Mouse (Mus musculus) lung, adult 2 months (tissue): ENCODE measurements at regions not wholly inside any gene's neighbourhood (a gene's known extent, or its start where the extent isn't known, plus 50 kb on each side); places are given as distances from the start of the nearest gene placed in this dataset.

Experiments
- DNase-seq: peaks from one replicate; pipeline ENCODE4 v3.0.0; 2022
- H3K4me1 ChIP-seq: fragments of 200-500 bp; 2 replicates; pipeline ENCODE4 v1.6.1; 2011; ENCODE audit warnings: low read length; ENCODE audit not compliant: control insufficient read depth, insufficient read depth
- H3K4me3 ChIP-seq: fragments of 200-500 bp; replicated peaks from 2 replicates; pipeline ENCODE3; 2011; ENCODE audit warnings: low read depth, mild to moderate bottlenecking, control low read depth, low read length; ENCODE audit errors: extremely low read depth
- CTCF ChIP-seq: fragments of 200-500 bp; IDR thresholded peaks from 2 replicates; pipeline ENCODE4 v1.5.1; 2011; ENCODE audit warnings: mild to moderate bottlenecking, low read length, control low read depth; ENCODE audit not compliant: insufficient read depth
- POLR2A ChIP-seq: fragments of 200-500 bp; IDR thresholded peaks from 2 replicates; pipeline ENCODE4 v1.6.1; 2011; ENCODE audit warnings: low read depth, mild to moderate bottlenecking, control low read depth, low read length, borderline replicate concordance; ENCODE audit errors: extremely low read depth
- WGBS: fragments of 180-500 bp; shearing (Covaris S2); methylation state at CpG from one replicate; pipeline ENCODE4 v1.1.7; 2018; 5-methylcytosine and 5-hydroxymethylcytosine counted together

GRCm38 (mm10) chr17:47317651-47318050 is 51.0 kb upstream of the Mrps10 start:
- DNase-seq = no peak
- no peak overlapping the region for H3K4me3 ChIP-seq
- TF ChIP-seq POLR2A (no peak), CTCF (no peak)
- 84% methylated on average over 11 of the region's 11 CpGs for WGBS
- no peaks in the 10 kb centered on the region for H3K4me1 ChIP-seq

GRCm38 (mm10) chr17:47313162-47313561 is 55.5 kb upstream of the Mrps10 start:
- no peak for DNase-seq
- H3K4me3 ChIP-seq = no peak overlapping the region
- no peaks in the 10 kb centered on the region for H3K4me1 ChIP-seq
- WGBS = 97% methylated on average over 7 of the region's 7 CpGs
- TF ChIP-seq CTCF (0 out of 2 replicates have a peak, but pooled peaks have one; percentile 4), POLR2A (no peak)

- Histone ChIP-seq H3K4me3 (no peak overlapping the region), H3K4me1 (no peaks in the 10 kb centered on the region)
- TF ChIP-seq CTCF (no peak), POLR2A (no peak)
- WGBS = 38% methylated on average over 5 of the region's 5 CpGs
- no peak for DNase-seq
These were observed 57.4 kb upstream of the Mrps10 start for GRCm38 (mm10) chr17:47311272-47311671.

GRCm38 (mm10) chr17:47306027-47306761 is 62.5 kb upstream of the Mrps10 start:
- DNase-seq = no peak
- H3K4me3 ChIP-seq = no peak overlapping the region
- no peaks in the 10 kb centered on the region for H3K4me1 ChIP-seq
- WGBS = 70% methylated on average over 13 of the region's 13 CpGs
- TF ChIP-seq CTCF (no peak), POLR2A (no peak)

GRCm38 (mm10) chr17:47304463-47305199 is 64.1 kb upstream of the Mrps10 start:
- DNase-seq = no peak
- 50% methylated on average over 8 of the region's 8 CpGs for WGBS
- TF ChIP-seq POLR2A = no peak
- TF ChIP-seq CTCF = no peak
- no peak overlapping the region for H3K4me3 ChIP-seq
- H3K4me1 ChIP-seq = no peaks in the 10 kb centered on the region

- H3K4me3 ChIP-seq = no peak overlapping the region
- no peak for TF ChIP-seq CTCF
- no peak for TF ChIP-seq POLR2A
- DNase-seq = no peak
- WGBS = 86% methylated on average over 3 of the region's 3 CpGs
- H3K4me1 ChIP-seq = no peaks in the 10 kb centered on the region
These were observed 65.1 kb upstream of the Mrps10 start for GRCm38 (mm10) chr17:47303600-47303999.

- WGBS = 81% methylated on average over 6 of the region's 6 CpGs
- no peak for DNase-seq
- H3K4me1 ChIP-seq = peaks cover 14% of the 10 kb centered on the region
- H3K4me3 ChIP-seq = no peak overlapping the region
- no peak for TF ChIP-seq CTCF
- no peak for TF ChIP-seq POLR2A
These were observed 70.2 kb upstream of the Mrps10 start for GRCm38 (mm10) chr17:47298396-47298919.

GRCm38 (mm10) chr17:47297965-47298364 is 70.7 kb upstream of the Mrps10 start:
- WGBS = 86% methylated on average over 8 of the region's 8 CpGs

GRCm38 (mm10) chr17:47296709-47297450 is 71.8 kb upstream of the Mrps10 start:
- no peak overlapping the region for H3K4me3 ChIP-seq
- TF ChIP-seq POLR2A = no peak
- no peak for TF ChIP-seq CTCF
- DNase-seq = no peak
- 77% methylated on average over 9 of the region's 9 CpGs for WGBS
- peaks cover 14% of the 10 kb centered on the region for H3K4me1 ChIP-seq

More at GRCm38 (mm10) chr17:47297965-47298364, 70.7 kb upstream of the Mrps10 start:
- Histone ChIP-seq H3K4me3 (no peak overlapping the region), H3K4me1 (peaks cover 14% of the 10 kb centered on the region)
- no peak for TF ChIP-seq POLR2A
- TF ChIP-seq CTCF = no peak
- no peak for DNase-seq
